Mouse (Mus musculus): ENCODE results near the gene Scnm1.
"Not testable (repeated sequence)": the region's sequence is repeated elsewhere in the genome, so short reads cannot be mapped to it uniquely, and the experiment has no call there.

Scnm1 gene

DNA sequence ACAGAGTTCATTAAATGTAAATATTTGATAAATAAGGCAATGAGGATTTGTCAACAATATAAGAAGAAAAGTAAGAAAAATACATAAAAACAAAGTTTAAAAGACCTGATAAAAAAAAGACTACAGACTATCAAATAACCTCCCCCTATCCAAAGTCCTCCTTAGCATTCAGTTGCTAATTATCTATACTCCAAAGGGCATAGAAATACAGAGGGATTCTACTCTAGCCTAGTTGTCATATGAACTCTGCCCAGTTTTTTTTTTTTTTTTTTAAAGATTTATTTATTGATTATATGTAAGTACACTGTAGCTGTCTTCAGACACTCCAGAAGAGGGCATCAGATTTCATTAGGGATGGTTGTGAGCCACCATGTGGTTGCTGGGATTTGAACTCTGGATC is 26.5 kb downstream of the Scnm1 start:
- DNase-seq (ENCODE audit: low spot score in 2 of 2), result not testable (repeated sequence)

DNA sequence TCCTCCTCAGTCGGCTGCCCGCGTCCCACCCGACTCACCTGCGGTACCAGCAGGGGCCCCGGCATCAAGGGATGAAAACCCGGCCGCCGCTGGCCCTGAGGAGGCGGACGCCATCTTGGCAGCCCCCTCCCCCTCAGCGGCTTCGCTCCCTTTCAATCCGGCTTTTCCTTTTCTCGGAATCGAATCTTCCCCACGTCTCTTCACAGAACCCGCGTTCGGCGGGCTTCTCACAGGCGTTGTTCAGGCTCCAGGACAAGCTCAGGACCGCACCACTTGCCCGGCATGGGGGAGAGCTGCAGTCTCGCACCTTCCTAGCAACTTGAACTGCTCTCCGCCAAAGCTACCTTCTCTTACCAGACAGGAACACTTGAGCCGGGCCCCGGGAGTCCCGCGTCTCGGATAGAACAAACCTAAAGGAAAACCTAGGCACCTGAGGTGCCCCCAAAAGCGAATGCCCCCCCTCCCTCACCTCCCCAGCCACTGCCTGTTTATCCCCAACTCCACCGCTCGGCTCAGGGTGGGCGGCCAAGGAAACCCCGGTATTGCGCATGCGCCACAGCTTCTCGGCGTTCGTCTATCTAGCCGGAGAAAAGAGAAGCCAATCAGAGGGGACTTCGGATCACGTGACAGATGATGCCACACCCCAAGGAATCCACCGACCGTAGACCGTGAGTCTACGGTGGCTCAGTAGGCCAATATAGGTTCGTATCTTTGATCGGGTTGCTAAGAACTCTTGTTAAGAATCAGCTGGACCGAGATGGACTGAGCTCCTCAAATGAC is 27.3 kb downstream of the Scnm1 start, which contains the start of gene Pip5k1a:
TSS of gene Pip5k1a (minus strand) at position 593 of the 780 bp plus-strand sequence.
- peak; percentile 96 to 98 for DNase-seq (ENCODE audit: low spot score in 2 of 2)

DNA sequence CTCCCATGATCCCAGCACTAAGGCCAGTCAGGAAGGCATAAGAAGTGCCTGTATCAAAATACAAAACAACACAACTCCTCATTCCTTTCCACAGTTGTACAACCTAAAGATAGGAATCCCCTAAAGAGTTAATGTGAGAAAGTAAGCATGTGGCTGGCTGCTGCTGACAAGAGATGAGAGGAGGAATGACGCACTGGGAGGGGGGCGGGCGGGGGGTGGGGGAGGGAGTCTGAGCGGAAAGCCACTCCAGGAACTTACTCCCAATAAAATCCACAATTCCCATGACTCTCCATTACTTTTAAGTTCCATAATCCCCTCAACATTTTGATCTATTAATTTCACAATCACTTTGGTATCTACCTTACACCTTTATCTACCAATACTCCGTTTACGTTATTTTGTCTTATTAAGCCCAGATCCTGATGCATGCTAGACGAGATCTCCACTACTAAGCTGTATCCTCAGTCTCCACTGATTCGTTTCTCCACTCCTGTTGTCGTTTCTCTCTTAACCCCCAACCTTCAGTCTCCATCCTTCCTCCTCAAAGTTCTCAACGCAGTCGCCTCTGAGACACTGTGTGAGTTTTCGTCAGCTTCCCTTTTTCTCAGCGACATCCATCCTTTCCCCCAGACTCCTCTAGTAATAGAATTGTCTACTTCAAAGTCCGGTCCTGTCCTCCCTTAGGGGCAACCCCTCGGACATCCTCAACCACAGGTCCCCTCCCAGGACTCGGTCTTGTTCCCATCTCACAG is 28.0 kb downstream of the Scnm1 start:
- DNase-seq (ENCODE audit: low spot score in 2 of 2), result no peak

DNA sequence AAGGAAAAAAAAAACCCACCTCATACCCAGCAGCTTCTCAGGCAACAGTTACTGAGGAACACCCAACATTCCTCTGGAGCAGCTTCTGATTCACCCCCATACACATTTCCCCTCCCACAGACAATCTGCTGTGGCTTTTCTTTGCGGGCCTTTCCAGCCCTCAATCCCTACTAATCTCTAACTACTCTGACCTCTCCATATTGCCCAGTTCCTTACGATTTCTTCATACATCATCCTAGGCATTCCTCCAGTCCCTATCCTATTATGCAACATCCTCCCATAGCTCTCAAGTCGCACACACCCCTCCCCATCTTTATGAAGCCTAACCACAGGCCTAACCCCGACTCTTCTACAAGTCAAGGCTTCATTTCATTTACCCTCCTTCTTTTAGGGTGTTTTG is 28.7 kb downstream of the Scnm1 start:
- no peak for DNase-seq (ENCODE audit: low spot score in 2 of 2)

DNA sequence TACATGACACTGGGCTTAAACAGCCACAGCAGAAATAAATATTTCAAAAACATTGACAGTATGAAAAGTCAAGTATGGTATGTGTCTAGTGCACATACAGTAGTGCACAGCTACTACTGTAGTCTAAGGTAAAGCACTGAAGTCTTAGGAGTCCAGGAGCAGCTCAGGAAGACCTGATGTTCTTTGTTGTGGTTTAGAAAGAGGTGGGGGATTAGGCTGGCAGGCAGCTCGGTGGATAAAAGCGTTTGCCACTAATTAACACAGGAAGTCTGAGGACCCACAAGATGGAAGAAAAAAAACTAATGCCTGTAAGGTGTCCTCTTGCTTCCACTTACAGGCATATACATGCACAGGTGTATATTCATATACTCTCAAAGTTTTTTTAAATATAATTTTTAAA is 33.0 kb downstream of the Scnm1 start:
- no peak for DNase-seq (ENCODE audit: low spot score in 2 of 2)

DNA sequence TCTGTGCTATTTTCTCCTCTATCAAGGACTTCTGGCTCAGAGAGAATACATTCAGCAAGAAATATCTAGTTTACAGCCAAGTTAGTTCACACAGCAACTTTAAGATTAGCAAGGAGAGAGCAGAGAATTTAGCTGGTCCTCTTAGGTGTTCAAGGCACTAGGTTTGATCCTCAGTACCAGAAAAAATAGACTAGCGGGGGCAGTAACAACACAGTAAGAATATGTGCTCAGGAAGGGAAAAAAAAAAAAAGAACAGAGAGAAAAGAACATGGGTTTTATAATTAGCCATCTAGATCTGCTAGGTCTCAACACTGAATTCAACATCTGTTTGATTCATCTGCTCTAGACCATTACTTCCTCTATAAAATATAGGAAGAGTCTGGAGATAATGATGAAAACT is 45.7 kb downstream of the Scnm1 start:
- no peak for DNase-seq (ENCODE audit: low spot score in 2 of 2)
